Mouse (Mus musculus): ENCODE data around the gene Slc4a5. TPM values are rescaled to one million over a fixed set of nuclear protein-coding genes. Genes with fewer than 3 reads are reported as not detected.

Gene Slc4a5
- 0.04 and 0.05 TPM in 2 replicates for polyA plus RNA-seq (2015; fragmentation: Nextera tagmentation; extraction: Ambion mirVana)

GRCm38 (mm10) chr6:83219814-83220213, at the start of gene Slc4a5:
Gene Slc4a5 (plus strand): TSS chr6:83219828.
- Histone ChIP-seq H3K4me1 (ENCODE audit: insufficient read depth) (no peaks in the 10 kb centered on the region), H3K4me3 (ENCODE audit: low read depth, low read length) (no peak within 1 kb of the TSS), H3K27me3 (ENCODE audit: insufficient read depth, low read length) (no peaks in the 10 kb centered on the region), H3K9ac (replicated peaks) (no peak within 1 kb of the TSS), H3K9me3 (ENCODE audit: low read length) (no peaks in the 10 kb centered on the region), H3K27ac (ENCODE audit: low read depth) (no peak within 1 kb of the TSS), H3K4me2 (ENCODE audit: low read depth, low read length) (no peak within 1 kb of the TSS), H3K36me3 (replicated peaks; ENCODE audit: insufficient read depth, low read length) (no peaks in the 10 kb centered on the region)
- TF ChIP-seq EP300 (IDR thresholded peaks at IDR 0.05; ENCODE audit: low read depth) (no peak), CTCF (IDR thresholded peaks at IDR 0.05; ENCODE audit: low read depth) (no peak)
- WGBS (ENCODE audit: insufficient replicate concordance), result 52% methylated on average over 3 of the region's 3 CpGs
- DNase-seq, result no peak
- no peak for ATAC-seq

DNA sequence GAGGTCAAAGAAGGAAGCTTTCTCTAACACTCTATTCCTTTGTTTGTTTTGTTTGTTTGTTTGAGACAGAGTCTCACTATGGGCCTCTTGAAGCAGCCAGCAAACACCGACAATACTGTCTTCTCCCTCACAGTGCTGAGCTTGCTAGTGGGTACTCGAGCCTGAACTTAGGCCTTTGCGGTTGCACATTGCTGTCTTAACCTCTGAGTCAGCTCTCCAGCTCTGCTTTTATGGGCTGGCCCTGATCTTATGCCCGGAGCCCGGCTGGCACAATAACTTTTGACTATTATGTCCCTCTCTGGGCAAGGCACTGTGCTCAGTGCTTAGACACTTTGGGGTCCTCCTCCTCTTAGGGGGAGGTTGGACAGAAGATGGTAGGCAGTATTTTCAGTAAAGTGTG, 49.8 kb upstream of the Slc4a5 start:
- Histone ChIP-seq H3K4me2 (ENCODE audit: low read depth, low read length) (no peak overlapping the region), H3K9me3 (ENCODE audit: low read length) (no peaks in the 10 kb centered on the region), H3K36me3 (replicated peaks; ENCODE audit: insufficient read depth, low read length) (no peaks in the 10 kb centered on the region), H3K27me3 (ENCODE audit: insufficient read depth, low read length) (no peaks in the 10 kb centered on the region), H3K9ac (replicated peaks) (no peak overlapping the region), H3K4me1 (ENCODE audit: insufficient read depth) (peaks cover 21% of the 10 kb centered on the region), H3K27ac (ENCODE audit: low read depth) (no peak overlapping the region), H3K4me3 (ENCODE audit: low read depth, low read length) (no peak overlapping the region)
- ATAC-seq (no peak), DNase-seq (no peak)
- 80% methylated on average over 5 of the region's 5 CpGs for WGBS (ENCODE audit: insufficient replicate concordance)
- TF ChIP-seq CTCF (IDR thresholded peaks at IDR 0.05; ENCODE audit: low read depth), result no peak
- no peak for TF ChIP-seq EP300 (IDR thresholded peaks at IDR 0.05; ENCODE audit: low read depth)

DNA sequence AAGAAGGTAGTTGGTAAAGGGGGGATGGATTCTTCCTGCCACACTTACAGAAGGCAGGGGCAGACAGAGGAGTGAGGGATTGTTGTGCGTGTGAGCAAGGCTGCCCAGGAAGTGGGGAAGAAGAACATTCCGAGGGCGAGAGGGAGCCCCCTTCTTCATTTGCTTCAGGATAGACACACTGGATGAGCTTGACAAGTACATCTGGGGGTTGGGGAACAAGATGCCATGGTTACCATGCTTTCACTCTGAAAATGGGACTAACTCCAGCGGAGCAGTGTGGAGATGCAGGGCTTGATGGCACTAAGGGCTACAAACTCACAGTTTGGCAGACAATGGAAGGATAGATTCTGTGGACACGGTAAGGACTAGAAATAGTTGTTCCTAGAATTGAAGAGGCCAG, 48.6 kb upstream of the Slc4a5 start:
- H3K9ac ChIP-seq (replicated peaks), result no peak overlapping the region
- H3K4me3 ChIP-seq (ENCODE audit: low read depth, low read length), result no peak overlapping the region
- ATAC-seq, result no peak
- peaks cover 18% of the 10 kb centered on the region for H3K4me1 ChIP-seq (ENCODE audit: insufficient read depth)
- no peak overlapping the region for H3K27ac ChIP-seq (ENCODE audit: low read depth)
- no peaks in the 10 kb centered on the region for H3K36me3 ChIP-seq (replicated peaks; ENCODE audit: insufficient read depth, low read length)
- H3K27me3 ChIP-seq (ENCODE audit: insufficient read depth, low read length), result no peaks in the 10 kb centered on the region
- H3K4me2 ChIP-seq (ENCODE audit: low read depth, low read length), result no peak overlapping the region
- no peaks in the 10 kb centered on the region for H3K9me3 ChIP-seq (ENCODE audit: low read length)
- WGBS (ENCODE audit: insufficient replicate concordance), result 80% methylated on average over 5 of the region's 5 CpGs
- no peak for TF ChIP-seq CTCF (IDR thresholded peaks at IDR 0.05; ENCODE audit: low read depth)
- TF ChIP-seq EP300 (IDR thresholded peaks at IDR 0.05; ENCODE audit: low read depth), result no peak
- no peak for DNase-seq

- Histone ChIP-seq H3K27me3 (ENCODE audit: insufficient read depth, low read length) (no peaks in the 10 kb centered on the region), H3K4me1 (ENCODE audit: insufficient read depth) (peaks cover 8% of the 10 kb centered on the region; the same call in 1 of the 2 replicates), H3K9ac (replicated peaks) (no peak overlapping the region), H3K9me3 (ENCODE audit: low read length) (no peaks in the 10 kb centered on the region), H3K4me2 (ENCODE audit: low read depth, low read length) (no peak overlapping the region), H3K27ac (ENCODE audit: low read depth) (no peak overlapping the region), H3K36me3 (replicated peaks; ENCODE audit: insufficient read depth, low read length) (no peaks in the 10 kb centered on the region), H3K4me3 (ENCODE audit: low read depth, low read length) (no peak overlapping the region)
- TF ChIP-seq CTCF (IDR thresholded peaks at IDR 0.05; ENCODE audit: low read depth), result no peak
- ATAC-seq (no peak), DNase-seq (no peak)
- WGBS (ENCODE audit: insufficient replicate concordance), result 70% methylated on average over 9 of the region's 9 CpGs
Observed at GRCm38 (mm10) chr6:83172240-83172920, 47.2 kb upstream of the Slc4a5 start.

- 77% methylated on average over 8 of the region's 8 CpGs for WGBS (ENCODE audit: insufficient replicate concordance)
- Histone ChIP-seq H3K27ac (ENCODE audit: low read depth) (no peak overlapping the region), H3K9me3 (ENCODE audit: low read length) (no peaks in the 10 kb centered on the region), H3K4me3 (ENCODE audit: low read depth, low read length) (no peak overlapping the region), H3K9ac (replicated peaks) (no peak overlapping the region), H3K27me3 (ENCODE audit: insufficient read depth, low read length) (no peaks in the 10 kb centered on the region), H3K36me3 (replicated peaks; ENCODE audit: insufficient read depth, low read length) (no peaks in the 10 kb centered on the region), H3K4me2 (ENCODE audit: low read depth, low read length) (no peak overlapping the region), H3K4me1 (ENCODE audit: insufficient read depth) (peaks cover 2% of the 10 kb centered on the region; the same call in 1 of the 2 replicates)
- ATAC-seq, result no peak
- no peak for DNase-seq
- TF ChIP-seq EP300 (IDR thresholded peaks at IDR 0.05; ENCODE audit: low read depth) (no peak), CTCF (IDR thresholded peaks at IDR 0.05; ENCODE audit: low read depth) (no peak)
Observed at GRCm38 (mm10) chr6:83175996-83176395, 43.6 kb upstream of the Slc4a5 start.

- WGBS (ENCODE audit: insufficient replicate concordance), result 55% methylated on average over 12 of the region's 12 CpGs
- Histone ChIP-seq H3K9ac (replicated peaks) (no peak overlapping the region), H3K4me3 (ENCODE audit: low read depth, low read length) (no peak overlapping the region), H3K27me3 (ENCODE audit: insufficient read depth, low read length) (no peaks in the 10 kb centered on the region), H3K27ac (ENCODE audit: low read depth) (no peak overlapping the region), H3K9me3 (ENCODE audit: low read length) (no peaks in the 10 kb centered on the region), H3K36me3 (replicated peaks; ENCODE audit: insufficient read depth, low read length) (peaks cover 17% of the 10 kb centered on the region), H3K4me1 (ENCODE audit: insufficient read depth) (peaks cover 2% of the 10 kb centered on the region; the same call in 1 of the 2 replicates), H3K4me2 (ENCODE audit: low read depth, low read length) (no peak overlapping the region)
- DNase-seq, result no peak
- ATAC-seq, result no peak
- TF ChIP-seq EP300 (IDR thresholded peaks at IDR 0.05; ENCODE audit: low read depth), result no peak
- TF ChIP-seq CTCF (IDR thresholded peaks at IDR 0.05; ENCODE audit: low read depth), result no peak
Observed at GRCm38 (mm10) chr6:83179390-83180117, 40.1 kb upstream of the Slc4a5 start.
